Mouse (Mus musculus) c-Kit-positive CD71-positive TER-119-positive erythroid progenitor cells, embryonic 14.5 days (primary cell): ENCODE results near the gene BC024978.
"Not testable (repeated sequence)": the region's sequence is repeated elsewhere in the genome, so short reads cannot be mapped to it uniquely, and the experiment has no call there.

ENCODE experiments used
- DNase-seq: peaks from one replicate; pipeline ENCODE4 v3.0.0-alpha.2; 2013; ENCODE audit warnings: low spot score

BC024978 gene

DNA sequence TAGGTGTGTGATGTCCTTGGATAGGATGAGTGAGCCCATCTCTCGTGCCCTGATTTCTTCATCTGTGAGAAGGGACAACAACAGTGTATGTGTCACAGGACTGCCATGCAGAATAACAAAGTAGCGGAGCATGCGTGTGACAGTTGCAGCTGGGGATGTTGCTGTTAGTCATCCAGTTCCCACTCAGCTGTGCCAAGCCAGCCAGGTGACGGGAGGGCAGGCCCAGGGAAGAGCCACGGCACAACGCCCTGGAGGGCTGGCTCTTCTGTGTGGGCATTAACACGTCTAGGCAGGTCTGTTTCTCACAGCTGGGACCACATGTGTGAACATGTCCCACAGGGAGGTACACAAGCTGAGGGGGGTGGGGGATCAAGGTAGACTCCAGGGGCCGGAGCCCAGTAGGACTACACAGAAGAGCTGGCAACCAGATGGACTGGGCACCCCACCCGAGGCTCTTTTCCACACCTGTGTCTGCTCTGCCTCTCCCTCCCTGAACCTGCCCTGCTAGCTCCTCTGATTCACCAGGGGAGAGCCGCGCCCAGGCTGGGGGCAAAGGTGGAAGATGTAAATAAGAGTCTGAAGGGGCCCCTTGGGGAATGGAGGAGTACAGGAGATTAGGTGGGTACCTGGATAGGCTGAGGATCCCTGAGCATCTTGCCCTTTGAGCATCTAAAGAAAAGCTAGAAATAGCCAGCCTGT, 29.4 kb downstream of the BC024978 start:
- DNase-seq: no peak

DNA sequence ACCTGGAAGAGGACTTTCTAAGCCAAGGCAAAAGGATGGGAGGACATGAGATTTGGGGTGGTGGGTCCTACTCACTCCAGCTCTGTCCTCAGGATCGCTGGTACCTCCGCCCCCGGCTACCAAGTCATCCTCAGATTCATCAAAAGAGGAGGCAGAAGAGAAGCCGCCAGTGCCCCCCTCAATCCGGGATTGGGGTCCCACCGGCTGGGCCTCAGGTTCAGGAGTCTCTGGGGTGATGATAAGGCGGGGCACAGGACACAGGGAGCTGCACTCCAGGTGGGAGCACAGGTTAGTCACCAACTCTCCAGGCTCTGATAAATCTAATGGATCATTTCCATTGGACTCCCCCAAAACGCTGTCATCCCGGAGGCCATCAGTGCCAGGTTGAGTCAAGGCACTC, 31.7 kb downstream of the BC024978 start:
- DNase-seq: no peak

DNA sequence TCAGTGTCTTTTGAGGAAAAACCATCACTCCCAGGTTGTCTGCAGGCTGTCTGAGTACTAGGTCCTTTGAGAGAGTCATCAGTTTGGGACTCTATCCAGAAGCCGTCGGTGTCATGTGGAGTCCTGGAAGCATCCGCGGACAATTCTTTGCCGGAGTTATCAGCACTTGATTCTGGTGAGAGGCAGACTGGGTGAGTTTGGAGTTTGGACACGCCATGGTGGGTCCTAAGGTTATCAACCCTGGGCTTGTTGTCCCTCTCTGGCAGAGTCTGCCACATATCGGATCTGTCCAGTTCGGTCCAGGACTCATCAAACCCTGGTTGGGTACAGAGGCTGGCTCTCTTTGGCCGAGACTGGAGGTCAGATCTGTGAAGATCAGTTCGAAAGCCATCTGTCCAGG, 32.1 kb downstream of the BC024978 start:
- DNase-seq: peak; percentile 29

DNA sequence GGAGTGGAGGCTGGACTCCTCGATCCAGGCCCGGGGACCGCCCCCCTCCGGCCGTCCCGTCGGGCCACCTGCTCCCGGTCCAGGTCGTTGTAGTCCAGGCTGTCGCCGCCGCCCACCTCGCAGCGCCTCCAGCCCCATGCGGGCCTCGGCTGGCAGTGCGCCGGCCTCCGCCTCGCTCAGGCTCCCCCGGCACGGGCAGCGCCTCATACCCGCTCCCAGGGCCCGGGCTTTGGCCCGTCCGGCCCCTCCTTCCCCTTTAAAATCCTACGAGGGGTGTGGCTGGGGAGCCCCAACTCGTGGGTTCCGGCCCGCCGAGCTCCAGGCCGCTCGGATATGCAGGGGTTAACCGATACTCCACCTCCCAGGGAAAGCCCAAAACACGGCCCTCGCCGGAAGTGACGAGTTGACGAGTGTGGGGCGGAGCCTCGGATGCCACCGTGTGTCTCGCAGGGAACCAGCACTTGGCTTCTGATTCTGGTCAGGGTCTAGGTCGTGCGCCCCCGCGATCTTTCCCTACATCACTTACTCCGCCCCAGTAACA, 32.8 kb downstream of the BC024978 start, which contains the start of gene Itpkc:
TSS of gene Itpkc (minus strand) at position 381 of the 541 bp plus-strand sequence.
- peak; percentile 92 for DNase-seq

DNA sequence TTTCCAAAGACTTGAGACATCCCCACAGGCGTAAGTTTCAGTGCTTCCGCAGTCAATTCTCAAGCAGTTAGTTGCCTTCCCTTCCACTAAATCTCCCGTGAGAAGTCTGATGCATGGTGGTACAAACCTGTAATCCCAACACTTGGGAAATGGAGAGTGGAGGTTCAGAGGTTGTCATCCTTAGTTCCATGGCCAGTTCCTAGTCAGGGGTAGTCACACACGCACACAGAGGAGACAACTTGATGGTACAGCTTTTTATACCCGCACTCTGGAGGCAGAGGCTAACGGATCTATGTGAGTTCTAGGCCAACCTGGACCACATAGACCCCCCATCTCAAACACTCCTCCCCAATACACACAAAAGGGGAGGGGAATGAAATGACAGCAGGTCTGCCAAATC, 33.3 kb downstream of the BC024978 start:
- DNase-seq: no peak

DNA sequence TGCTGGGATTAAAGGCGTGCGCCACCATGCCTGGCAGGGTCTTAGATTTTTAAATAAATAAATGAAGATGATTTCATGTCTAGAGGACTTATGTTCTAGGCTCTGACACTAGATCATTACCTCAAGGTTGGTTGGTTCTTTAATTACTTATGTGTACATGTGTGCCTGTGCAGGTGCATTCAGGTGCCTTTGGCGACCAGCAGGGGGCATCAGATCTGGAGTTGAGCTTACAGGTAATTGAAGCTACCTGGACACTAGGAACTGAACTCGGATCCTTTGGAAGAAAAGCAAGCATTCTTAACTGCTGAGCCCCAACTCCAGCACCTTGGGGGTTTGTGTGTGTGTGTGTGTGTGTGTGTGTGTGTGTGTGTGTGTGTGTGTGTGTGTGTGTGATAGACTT, 35.2 kb downstream of the BC024978 start:
- DNase-seq: no peak

DNA sequence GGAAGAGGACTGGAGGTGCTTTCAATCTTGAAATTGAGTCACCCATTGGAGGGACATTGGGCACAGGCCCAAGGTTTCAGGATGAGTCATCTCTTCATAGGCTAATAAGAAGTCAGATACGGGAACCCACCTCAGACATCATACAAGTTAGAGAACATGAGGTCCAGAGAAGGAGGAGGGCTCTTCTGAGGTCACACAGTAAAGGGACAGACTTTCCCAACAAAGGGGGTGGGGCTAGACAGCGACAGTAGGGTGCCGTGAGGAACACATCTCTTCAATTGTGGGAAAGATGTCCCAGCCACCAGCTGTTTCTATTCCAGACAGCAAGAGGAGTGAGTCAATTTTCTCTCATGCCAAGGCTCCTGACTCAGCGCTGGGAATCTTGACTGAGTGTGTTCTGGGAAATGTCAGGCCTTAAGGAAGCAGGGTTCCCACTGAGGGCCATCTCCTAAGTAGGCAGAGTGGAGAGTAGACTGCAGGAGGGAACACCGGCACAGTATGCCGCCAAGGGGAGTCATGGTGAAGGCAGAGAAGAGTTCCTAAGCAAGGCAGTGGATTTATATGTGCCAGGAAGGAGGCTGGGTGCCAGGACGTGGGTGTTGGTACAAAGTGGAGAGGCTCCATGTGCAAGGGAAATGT, 36.2 kb downstream of the BC024978 start:
- no peak for DNase-seq

DNA sequence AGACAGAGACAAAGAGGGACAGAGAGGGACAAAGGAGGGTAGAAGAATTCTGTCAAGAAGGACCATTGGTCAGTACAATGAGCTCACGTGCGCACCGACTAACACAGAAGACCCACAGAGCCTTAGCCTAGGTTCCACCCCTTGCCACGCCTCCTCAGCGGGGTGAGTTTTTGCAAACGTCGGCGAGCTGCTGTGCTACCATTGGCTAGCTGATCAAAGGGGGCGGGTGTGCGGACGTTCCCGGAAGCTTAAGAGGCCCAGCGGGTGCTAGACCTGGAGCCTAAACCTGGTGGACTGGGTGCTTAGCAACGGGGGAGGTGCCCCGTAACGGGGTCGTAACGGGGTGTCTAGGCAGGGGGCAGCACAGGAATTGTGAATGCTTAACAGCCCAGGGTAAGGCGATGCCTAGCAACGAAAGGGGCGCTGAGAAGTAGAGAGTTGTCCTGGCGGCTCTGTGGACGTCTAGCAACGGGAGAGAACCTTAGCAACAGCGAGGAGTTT, 37.2 kb downstream of the BC024978 start, which contains the start of gene Coq8b:
TSS of gene Coq8b (plus strand) at position 243 of the 501 bp plus-strand sequence.
- peak; percentile 93 for DNase-seq

DNA sequence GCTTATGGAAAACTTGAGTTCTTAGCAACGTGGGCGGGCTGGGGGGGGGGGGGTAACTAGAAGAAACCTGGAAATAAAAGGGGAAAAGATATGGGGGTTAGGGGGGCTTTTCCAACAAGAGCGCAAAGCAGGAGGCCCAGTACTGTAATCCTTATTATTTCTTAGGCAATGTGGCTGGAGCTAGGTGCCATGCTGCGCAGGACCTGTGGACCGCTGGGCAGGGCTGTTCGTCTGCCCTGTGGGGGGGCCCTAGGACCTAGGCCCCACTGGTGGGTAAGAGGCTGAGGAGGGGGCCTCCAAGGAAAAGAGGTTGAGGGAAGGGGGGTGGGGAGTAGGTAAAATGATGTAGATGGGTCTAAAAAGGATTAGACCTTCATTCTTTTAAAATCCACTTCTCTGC, 37.7 kb downstream of the BC024978 start:
- no peak for DNase-seq

DNA sequence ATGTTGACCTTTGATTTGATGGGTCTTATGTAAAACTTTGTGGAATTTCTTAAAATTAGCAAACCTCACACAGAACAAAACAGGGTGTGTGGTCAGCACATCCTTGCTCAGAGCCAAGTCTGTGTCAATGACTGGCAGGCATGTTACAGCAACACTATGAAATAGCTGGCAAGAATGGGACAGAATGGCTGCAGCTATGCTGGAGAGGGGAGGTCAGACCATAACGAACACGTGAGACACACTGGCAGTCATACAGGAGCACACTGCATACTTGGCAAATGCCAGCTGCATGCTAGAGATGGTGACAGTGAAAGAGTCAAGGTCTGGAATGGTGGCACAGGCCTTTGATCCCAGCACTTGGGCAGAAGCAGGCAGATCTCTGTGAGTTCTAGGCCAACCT, 40.1 kb downstream of the BC024978 start:
- no peak for DNase-seq

DNA sequence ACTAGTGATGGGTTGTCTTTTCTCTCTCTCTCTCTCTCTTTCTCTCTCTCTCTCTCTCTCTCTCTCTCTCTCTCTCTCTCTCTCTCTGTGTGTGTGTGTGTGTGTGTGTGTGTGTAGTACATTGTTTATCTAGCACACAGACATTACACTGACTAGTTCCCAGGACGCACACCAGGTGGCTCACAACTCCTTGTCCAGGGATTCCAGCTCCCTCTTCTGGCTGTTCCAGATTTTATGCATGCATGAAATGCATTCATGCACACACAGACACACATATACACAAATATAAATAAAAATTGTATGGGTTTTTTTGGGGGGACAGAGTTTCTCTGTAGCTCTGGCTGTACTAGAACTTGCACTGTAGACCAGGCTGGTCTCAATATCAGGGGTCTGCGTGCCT, 41.9 kb downstream of the BC024978 start:
- DNase-seq: no peak

DNA sequence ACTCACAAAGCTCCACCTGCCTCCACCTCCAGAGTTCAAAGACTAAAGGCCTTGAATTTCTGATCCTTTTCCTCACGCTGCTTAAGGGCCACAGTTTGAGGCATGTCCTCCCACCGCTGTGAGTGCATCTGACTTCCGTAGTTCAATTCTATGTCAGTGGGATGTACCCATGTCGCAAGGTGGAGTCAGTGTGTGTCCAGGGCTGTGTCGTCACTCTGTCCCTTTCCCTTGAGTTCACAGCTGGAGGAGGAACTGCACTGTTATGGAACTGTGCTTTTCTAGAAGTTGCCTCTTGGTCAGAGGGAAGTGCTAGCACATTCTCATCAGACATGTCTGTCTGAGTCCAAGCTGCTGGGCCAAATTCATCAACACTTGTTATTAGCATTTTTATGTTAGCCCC, 43.0 kb downstream of the BC024978 start:
- no peak for DNase-seq

DNA sequence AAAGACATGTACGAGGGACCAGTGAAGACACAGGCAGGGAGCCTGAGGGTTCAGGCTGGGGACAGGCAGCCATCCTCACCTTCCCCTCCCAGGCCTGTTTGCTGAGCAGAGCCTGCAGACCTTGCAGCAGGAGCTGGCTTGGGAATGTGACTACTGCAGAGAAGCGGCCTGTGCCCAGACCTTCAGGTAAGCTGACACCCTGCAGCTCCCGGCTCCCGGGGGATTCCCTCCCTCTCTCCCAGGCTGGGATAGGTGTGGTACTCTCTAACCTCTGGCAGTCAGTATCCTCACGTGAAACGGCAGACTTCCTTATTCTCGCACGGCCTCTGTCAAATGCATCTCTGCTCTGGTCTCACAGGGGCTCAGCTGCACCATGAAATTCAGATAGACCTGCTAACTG, 47.6 kb downstream of the BC024978 start:
- no peak for DNase-seq

DNA sequence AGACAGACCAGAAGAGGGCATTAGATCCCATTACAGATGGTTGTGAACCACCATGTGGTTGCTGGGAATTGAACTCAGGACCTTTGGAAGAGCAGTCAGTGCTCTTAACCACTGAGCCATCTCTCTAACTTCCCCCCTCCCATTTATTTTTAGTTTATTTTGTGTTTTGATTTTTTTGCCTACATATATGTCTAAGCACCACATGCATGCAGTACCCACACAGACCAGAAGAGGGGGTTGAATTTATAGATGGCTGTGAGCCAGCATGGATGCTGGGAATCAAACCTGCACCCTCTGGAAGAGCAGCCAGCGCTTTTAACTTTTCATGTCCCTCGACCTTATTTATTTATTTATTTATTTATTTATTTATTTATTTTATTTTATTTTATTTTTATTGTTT, 48.5 kb downstream of the BC024978 start:
- DNase-seq: not testable (repeated sequence)

DNA sequence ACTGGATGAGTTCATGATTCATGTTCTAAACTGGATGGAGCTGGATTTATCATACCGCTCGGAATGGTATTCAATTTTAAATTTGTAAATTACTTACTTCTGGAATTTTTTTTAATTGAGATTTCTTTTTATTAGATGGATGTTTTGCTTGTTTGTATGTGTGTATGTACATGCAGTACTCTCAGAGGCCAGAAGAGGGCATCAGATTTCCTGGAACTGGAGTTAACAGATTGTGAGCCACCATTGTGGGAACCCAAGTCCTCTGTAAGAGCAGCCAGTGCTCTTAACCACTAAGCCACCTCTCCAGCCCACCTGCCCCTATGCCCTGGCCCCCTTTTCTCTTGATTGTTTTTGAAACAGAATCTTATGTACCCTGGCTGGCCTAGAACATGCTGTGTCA, 53.6 kb downstream of the BC024978 start:
- peak; percentile 46 for DNase-seq

DNA sequence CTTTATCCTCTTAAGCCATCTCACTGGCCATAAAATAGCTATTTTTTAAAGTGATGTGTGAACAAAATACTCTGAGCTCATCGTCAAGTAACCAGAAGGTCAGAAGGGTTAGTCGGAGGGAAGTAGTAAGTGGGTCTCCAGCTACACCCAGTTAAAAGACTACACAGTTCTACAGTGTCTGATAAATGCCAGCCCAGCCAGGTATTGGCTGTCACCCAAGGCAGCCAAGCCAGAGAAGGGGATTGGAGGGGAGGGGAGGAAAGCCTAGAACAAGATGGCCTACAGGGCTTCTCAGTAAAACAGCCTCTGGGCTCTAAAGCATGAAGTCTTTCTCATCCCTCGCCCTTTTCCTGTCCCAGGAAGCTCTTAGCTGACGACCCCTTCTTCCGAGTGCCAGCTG, 54.3 kb downstream of the BC024978 start:
- no peak for DNase-seq

DNA sequence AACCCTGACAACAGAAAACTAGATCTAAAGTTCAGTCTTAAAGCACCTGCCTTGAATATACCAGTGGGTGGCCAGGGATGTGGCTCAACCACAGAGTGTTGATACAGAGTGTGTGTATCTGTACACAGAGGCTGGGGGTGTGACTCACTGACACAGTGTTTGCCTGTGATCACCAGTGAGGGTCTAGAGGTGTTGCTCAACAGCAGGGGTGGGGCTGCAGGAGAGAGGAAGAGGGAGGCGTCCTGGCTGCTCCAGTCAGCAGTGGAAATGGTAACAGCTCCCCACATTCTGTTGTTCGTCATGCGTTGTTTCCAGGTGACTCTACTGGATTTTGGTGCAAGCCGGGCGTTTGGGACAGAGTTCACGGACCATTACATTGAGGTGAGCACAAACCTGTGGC, 56.4 kb downstream of the BC024978 start:
- no peak for DNase-seq

DNA sequence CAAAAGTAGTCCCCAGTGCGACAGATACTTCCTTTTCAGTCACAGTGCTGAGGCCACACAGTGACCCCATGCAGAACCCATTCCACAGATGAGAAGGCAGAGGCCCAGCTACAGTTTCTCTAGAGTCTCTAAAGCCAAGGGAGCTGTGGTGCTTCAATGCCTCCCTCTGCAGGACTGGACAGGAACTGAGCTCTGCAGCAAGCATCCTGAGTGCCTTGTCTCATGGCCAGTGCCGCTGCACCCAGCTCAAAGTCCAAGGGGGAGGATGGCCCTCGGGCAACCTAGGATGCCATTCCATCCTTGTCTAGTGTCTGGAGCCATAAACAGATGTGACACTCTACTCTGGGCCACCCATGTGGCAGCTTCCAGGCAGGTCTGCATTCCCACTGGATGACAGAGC, 60.1 kb downstream of the BC024978 start:
- no peak for DNase-seq

DNA sequence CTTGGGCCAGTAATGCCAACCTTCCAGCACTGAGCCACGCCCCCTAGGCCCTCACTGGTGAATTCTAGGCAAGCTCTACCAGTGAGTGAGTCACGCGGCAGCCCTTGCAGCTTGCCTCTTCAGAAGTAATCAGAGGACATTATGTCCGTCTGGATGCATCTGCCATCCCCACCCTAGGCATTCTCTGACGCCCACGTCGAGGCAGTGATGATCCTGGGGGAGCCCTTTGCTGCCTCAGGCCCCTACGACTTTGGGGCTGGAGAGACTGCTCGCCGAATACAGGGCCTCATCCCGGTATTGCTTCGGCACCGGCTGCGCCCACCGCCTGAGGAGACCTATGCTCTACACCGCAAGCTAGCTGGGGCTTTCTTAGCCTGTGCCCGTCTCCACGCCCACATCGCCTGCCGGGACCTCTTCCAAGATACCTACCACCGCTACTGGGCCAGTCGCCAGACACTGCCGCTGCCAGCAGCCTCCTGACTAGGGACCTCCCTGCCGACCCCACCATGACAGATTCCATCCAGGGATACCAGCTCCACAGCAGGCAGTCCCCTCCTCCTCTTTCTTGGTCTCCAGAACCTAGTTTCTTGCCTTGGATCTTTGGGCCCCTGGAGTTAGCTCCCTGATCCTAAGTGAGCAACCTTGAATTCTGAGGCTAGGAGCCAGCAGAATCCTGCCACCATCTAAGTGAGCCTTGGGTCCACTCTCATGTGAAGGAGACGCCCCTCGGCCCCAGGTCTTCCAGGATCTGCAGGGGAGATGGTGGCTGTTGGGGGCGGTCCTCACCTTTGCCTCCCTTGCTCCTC, 61.7 kb downstream of the BC024978 start:
- no peak for DNase-seq

DNA sequence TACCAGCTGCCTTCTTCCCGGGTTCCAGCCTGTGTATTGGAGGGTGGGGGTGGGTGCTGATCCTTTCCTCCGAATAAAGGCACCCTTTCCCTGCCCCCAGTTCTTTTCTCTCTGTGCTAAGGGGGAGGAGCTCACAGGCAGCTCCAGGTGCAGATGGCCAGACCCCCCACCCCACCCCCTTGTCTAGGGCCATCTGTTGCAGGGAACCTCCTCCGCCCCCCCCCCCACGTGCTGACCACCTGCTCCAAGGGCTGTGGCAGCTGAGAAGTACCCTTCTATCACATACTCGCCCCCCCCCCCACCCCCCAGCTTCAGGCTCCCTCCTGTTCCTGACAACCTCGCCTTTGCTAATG, 62.2 kb downstream of the BC024978 start:
- DNase-seq: no peak

DNA sequence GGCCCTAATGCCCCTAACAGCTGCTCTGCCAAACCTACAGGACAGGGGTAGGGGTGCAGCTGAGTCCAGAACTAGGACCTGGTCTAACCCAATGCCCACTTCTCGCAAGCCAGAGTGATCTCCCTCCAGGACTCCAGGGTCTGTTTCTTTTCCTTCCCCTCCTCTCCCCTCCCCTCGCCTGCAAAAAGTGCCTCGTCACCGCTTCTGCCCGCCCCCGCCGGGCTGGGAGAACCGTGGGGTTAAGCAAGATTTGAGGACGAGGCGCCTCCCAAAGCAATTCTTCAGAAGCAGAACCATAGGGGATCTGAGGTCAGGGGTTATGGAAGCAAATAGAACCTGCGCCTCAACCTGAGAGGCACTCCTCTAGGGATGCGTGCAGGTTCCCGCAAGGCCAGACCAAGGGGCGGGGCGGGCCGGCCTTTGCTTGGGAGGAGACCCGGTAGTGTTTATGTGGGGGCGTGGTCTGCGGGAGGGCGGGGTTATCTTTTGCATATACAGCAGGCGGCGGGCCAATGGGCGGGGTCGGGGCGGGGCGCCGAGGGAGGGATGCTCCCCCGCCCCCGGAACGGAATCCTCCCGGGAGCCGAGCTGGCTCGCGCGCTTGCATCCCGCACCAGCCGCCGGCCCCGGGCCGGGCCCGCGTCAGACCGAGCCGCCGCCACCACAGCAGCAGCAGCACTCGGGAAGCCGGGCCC, 62.8 kb downstream of the BC024978 start, which contains the start of gene Numbl:
TSS of gene Numbl (plus strand) at position 229 of the 695 bp plus-strand sequence.
- peak; percentile 94 for DNase-seq

DNA sequence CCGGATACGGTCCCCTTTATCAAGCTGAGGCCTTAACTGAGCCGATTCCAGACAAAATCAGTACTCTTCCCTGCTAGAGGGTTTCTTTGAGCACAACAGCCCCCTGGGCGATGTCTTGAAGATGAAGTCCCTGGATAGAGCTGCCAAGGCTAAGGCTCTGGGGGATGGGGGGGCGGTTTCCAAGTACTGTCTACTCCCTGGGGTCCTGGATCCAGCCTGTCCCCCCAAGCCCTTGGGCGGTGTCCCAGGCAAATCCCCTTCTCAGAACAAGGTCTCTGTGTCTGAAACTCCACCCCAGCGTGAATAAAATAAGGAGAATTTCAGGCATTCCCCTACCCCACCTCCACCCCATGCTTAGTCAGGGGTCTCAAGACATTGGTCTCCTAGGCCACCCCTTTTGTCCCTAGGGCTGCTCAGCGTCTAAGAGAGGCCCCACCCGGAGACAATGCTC, 63.7 kb downstream of the BC024978 start:
- DNase-seq: no peak
